Mouse (Mus musculus) T-helper 2 cell (primary cell): Measurements from ENCODE around the gene Olfr503.
"Not testable (repeated sequence)": the region's sequence is repeated elsewhere in the genome, so short reads cannot be mapped to it uniquely, and the experiment has no call there.

Experiments
- in situ Hi-C: fragments of 300-600 bp; cut with MboI, MseI; formaldehyde crosslinking; loops from one replicate; pipeline ENCODE4 v1.15.1; 2025; ENCODE audit warnings: high pct_unique_total_duplicates

Olfr503 gene

DNA sequence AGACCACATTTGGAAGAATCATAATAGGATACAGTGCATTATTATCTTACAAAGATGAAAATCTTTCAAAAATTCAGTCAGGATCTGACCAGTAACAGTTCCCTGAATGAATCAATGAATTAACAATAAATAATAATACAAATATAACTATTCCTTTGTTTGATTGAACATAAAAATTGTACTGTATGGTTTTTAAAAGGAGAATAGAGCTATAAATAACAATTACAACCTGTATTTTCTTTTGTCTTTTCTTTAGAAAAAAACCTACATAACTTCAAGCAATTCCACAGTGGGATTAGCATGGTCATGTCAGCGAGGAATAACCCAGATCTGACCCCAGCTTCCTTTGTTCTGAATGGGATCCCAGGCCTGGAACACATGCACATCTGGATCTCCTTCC, at the start of gene Olfr503:
Gene Olfr503 (plus strand): TSS at position 301 of the 400 bp plus-strand sequence.
- in situ Hi-C loops, result not testable (repeated sequence)

DNA sequence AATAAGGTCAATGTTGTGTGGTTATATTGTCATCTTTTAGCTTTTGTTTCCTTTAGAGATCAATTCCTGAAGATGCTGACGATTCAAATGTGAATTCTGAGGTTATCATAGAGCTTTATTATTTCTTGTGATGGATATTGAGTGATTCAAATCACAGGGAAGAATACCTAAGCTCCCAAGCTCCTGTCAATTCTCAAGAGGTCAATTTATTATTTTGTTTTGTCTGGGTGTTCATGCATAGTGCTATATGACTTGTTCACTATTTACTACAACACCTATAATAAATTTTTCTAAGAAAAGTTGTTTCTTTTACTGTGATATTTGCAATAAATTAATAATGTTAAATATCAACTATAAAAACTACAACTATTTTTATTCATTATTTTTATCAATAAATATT, 19.4 kb upstream of the Olfr503 start, which contains the start of gene Olfr502:
Gene Olfr502 (minus strand): TSS at position 101 of the 400 bp plus-strand sequence.
- in situ Hi-C loops, result no loop called here

GRCm38 (mm10) chr7:108542416-108542815, 1.9 kb upstream of the Olfr503 start:
- in situ Hi-C loops, result no loop called here

DNA sequence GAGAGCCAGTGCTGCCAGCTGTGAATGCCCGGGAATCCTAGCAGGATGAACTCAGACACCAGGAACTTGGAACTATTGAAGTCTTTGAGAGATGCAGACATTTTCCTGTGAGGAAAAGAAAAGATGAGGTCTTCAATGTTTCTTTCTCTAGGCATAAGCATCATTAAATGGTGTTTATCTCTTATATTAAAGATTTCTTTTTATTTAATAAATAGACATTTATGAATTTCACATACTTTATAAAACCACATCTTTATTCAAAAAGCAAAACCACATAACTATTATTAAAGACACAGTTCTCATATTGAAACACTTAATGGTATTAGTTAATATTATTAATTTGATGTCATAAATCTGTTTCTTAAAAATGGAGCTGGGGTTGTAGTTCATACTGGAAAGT, 21.4 kb downstream of the Olfr503 start, which contains the start of gene Olfr504:
Gene Olfr504 (minus strand): TSS at position 101 of the 400 bp plus-strand sequence.
- in situ Hi-C loops, result no loop called here

GRCm38 (mm10) chr7:108589797-108590196, 45.5 kb downstream of the Olfr503 start:
- in situ Hi-C loops, result no loop called here
